In the genomic region with DNA sequence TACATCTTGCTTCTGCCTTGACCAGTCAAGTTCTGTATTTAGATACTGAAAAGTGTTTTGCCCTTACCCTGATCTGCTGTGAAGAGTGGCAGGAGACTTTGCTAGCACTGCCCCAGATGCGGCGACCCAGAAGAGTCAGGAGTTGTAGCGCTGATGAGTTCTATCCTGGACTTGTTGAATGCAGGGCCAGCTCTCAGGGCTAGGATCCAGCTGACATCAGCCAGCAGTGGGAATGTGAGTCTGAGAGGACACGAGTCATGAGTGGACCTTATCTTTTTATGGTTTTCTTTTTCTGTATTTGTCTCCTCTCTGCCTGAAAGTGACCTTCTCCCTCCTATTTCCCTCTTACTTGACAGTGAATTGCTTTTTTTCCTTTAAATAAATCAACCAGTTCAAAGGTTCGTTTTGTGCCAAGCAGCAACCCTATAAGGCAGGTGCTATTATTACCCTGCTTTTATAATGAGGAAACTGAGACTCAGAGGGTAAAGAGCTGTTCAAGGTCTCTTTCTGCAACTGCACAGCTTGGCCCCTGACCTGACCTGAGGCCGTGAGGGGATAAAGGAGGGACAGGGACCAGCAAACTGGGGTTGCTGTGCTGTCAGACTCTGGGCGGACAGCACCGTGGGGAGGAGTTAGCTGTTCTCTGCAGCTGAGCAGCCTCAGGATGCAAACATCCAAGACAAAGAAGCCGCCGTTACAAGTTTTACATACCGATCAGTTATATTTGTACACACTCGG, we compare ENCODE assay signal across 7 mouse cellular contexts. TPM values are rescaled to one million over a fixed set of nuclear protein-coding genes. Genes with fewer than 3 reads are reported as not detected.
DNase-seq lines count a peak whose midpoint lies in the region; ATAC-seq and TF ChIP-seq lines count a peak whose summit lies in the region.

No protein-coding gene starts in this region.

- no peak for TF ChIP-seq CTCF in brain, embryonic 14.5 days (IDR thresholded peaks at IDR 0.05; ENCODE audit: borderline replicate concordance, extremely low read depth, insufficient read depth, insufficient read length)
- no peak for TF ChIP-seq CTCF in olfactory bulb, adult 2 months (IDR thresholded peaks at IDR 0.05; ENCODE audit: insufficient read depth, low read depth, low read length)

- peak overlapping the region; percentile 10; the same call in 1 of the 2 replicates for H3K27ac ChIP-seq in lung, embryonic 16.5 days (ENCODE audit: low read length)
- peak overlapping the region; percentile 78 to 83 for H3K27ac ChIP-seq in heart, embryonic 14.5 days (replicated peaks in 1 of 2; ENCODE audit: control insufficient read depth in 1 of 2, insufficient read depth in 1 of 2, low read depth in 2 of 2, low read length in 2 of 2)
- 0 out of 2 replicates have a peak overlapping the region, but pooled peaks have one; percentile 17 for H3K27ac ChIP-seq in olfactory bulb, adult 2 months (ENCODE audit: insufficient read depth, low read depth, low read length)

- ATAC-seq in lung, embryonic 16.5 days (ENCODE audit: low read depth): no peak
- no peak for ATAC-seq in heart, embryonic 14.5 days (ENCODE audit: insufficient number of reproducible peaks, insufficient read depth, low FRiP score, low read depth)
- ATAC-seq in frontal cortex, adult (ENCODE audit: low TSS enrichment): no peak
- ATAC-seq in activated CD4-positive, CD25-positive, alpha-beta regulatory T cell, adult 4 months: no peak

- H3K4me2 ChIP-seq in lung, embryonic 16.5 days (ENCODE audit: low read depth, low read length): no peak overlapping the region
- peak overlapping the region; percentile 22 for H3K4me2 ChIP-seq in heart, embryonic 14.5 days (ENCODE audit: low read length)

- no peak overlapping the region for H3K4me3 ChIP-seq in lung, embryonic 16.5 days (ENCODE audit: low read length)
- no peak overlapping the region for H3K4me3 ChIP-seq in heart, embryonic 14.5 days (ENCODE audit: control insufficient read depth in 1 of 2, insufficient read depth in 1 of 2, low read depth in 1 of 2, low read length in 2 of 2)
- H3K4me3 ChIP-seq in olfactory bulb, adult 2 months (ENCODE audit: insufficient read depth, low read depth, low read length): no peak overlapping the region

- no peak for DNase-seq in lung, adult 18-20 months
- DNase-seq in brain, embryonic 14.5 days (ENCODE audit: low read depth): peak; percentile 19

- no peaks in the 10 kb centered on the region for H3K36me3 ChIP-seq in lung, embryonic 16.5 days (ENCODE audit: control insufficient read depth, insufficient read depth, low read length)
- H3K36me3 ChIP-seq in heart, embryonic 14.5 days (ENCODE audit: control insufficient read depth, insufficient read depth, low read length): no peaks in the 10 kb centered on the region

- WGBS in lung, embryonic 16.5 days: 40% methylated on average over 12 of the region's 12 CpGs
- 25% methylated on average over 12 of the region's 12 CpGs for WGBS in heart, embryonic 14.5 days
- WGBS in olfactory bulb, adult 2 months: 34% methylated on average over 12 of the region's 12 CpGs

- H3K9ac ChIP-seq in lung, embryonic 16.5 days (ENCODE audit: low read length): no peak overlapping the region
- peak overlapping the region; percentile 22; the same call in 1 of the 2 replicates for H3K9ac ChIP-seq in heart, embryonic 14.5 days (ENCODE audit: low read length)

- H3K9me3 ChIP-seq in lung, embryonic 16.5 days (ENCODE audit: control insufficient read depth, low read length): no peaks in the 10 kb centered on the region
- no peaks in the 10 kb centered on the region for H3K9me3 ChIP-seq in heart, embryonic 14.5 days (ENCODE audit: control insufficient read depth, low read length)

- no peaks in the 10 kb centered on the region for H3K27me3 ChIP-seq in lung, embryonic 16.5 days (ENCODE audit: control insufficient read depth, insufficient read depth, low read depth, low read length)
- no peaks in the 10 kb centered on the region for H3K27me3 ChIP-seq in heart, embryonic 14.5 days (ENCODE audit: control insufficient read depth, insufficient read depth, low read length)

- TF ChIP-seq POLR2A in brain, embryonic 14.5 days (IDR thresholded peaks at IDR 0.05; ENCODE audit: borderline replicate concordance, extremely low read depth, insufficient read depth, insufficient read length, poor library complexity, severe bottlenecking): no peak
- no peak for TF ChIP-seq POLR2A in olfactory bulb, adult 2 months (IDR thresholded peaks at IDR 0.05; ENCODE audit: insufficient read depth, low read depth, low read length)

- H3K4me1 ChIP-seq in lung, embryonic 16.5 days (replicated peaks; ENCODE audit: control insufficient read depth, insufficient read depth, low read length): peaks cover 6% of the 10 kb centered on the region
- H3K4me1 ChIP-seq in heart, embryonic 14.5 days (ENCODE audit: control insufficient read depth in 2 of 2, insufficient read depth in 2 of 2, low read length in 2 of 2): peaks cover 13 to 26% of the 10 kb centered on the region in 2 experiments
- H3K4me1 ChIP-seq in olfactory bulb, adult 2 months (ENCODE audit: control insufficient read depth, insufficient read depth, low read length): peaks cover 9% of the 10 kb centered on the region

RNA-seq across cellular contexts. Expression of gene Prkar2a, which starts 14.4 kb away (rescaled TPM):
- polyA plus RNA-seq in lung, embryonic 16.5 days (2015; fragmentation: Nextera tagmentation; extraction: Ambion mirVana): 13.1 and 14.8 TPM in 2 replicates
- 33.8 and 52.8 TPM in 2 replicates for polyA plus RNA-seq in brain, embryonic 14.5 days (2012; rRNA removed)
- polyA plus RNA-seq in heart, embryonic 14.5 days (2014; fragmentation: Nextera tagmentation; extraction: Ambion mirVana): 31.5 and 33.5 TPM in 2 replicates
- not detected in 2 replicates for polyA plus RNA-seq in olfactory bulb, adult 2 months (2012; ENCODE audit: insufficient read depth, insufficient read length, low replicate concordance, missing spikeins)
- polyA plus RNA-seq in activated CD4-positive, CD25-positive, alpha-beta regulatory T cell, adult 4 months (2017; shearing (Covaris generic)): 1 to 10 TPM; 4.0 to 5.4 TPM

RNA-seq across cellular contexts. Expression of gene Slc25a20, which starts 41.7 kb away (rescaled TPM):
- polyA plus RNA-seq in lung, embryonic 16.5 days (2015; fragmentation: Nextera tagmentation; extraction: Ambion mirVana): 44.8 and 46.8 TPM in 2 replicates
- polyA plus RNA-seq in brain, embryonic 14.5 days (2012; rRNA removed): 19.5 and 22.6 TPM in 2 replicates
- 50.2 and 65.3 TPM in 2 replicates for polyA plus RNA-seq in heart, embryonic 14.5 days (2014; fragmentation: Nextera tagmentation; extraction: Ambion mirVana)
- polyA plus RNA-seq in olfactory bulb, adult 2 months (2012; ENCODE audit: insufficient read depth, insufficient read length, low replicate concordance, missing spikeins): not detected in 2 replicates
- polyA plus RNA-seq in activated CD4-positive, CD25-positive, alpha-beta regulatory T cell, adult 4 months (2017; shearing (Covaris generic)): 10 to 100 TPM; 36.2 to 41.8 TPM

RNA-seq across cellular contexts. Expression of gene Arih2, which starts 54.4 kb away (rescaled TPM):
- 44.3 and 46.7 TPM in 2 replicates for polyA plus RNA-seq in lung, embryonic 16.5 days (2015; fragmentation: Nextera tagmentation; extraction: Ambion mirVana)
- polyA plus RNA-seq in brain, embryonic 14.5 days (2012; rRNA removed): 47.9 and 49.0 TPM in 2 replicates
- polyA plus RNA-seq in heart, embryonic 14.5 days (2014; fragmentation: Nextera tagmentation; extraction: Ambion mirVana): 33.5 and 34.8 TPM in 2 replicates
- not detected in 2 replicates for polyA plus RNA-seq in olfactory bulb, adult 2 months (2012; ENCODE audit: insufficient read depth, insufficient read length, low replicate concordance, missing spikeins)
- polyA plus RNA-seq in activated CD4-positive, CD25-positive, alpha-beta regulatory T cell, adult 4 months (2017; shearing (Covaris generic)): 10 to 100 TPM; 44.6 to 46.2 TPM

Comparison
In these comparisons a context has a peak if more than half of its experiments do, and no peak if none do; other contexts are left out.
1. H3K27ac ChIP-seq: peak in every context shown above with its lines; median percentile 80 in heart, embryonic 14.5 days; 17 in olfactory bulb, adult 2 months; 10 in lung, embryonic 16.5 days.
2. RNA of gene Slc25a20, which starts 41.7 kb away (polyA plus RNA-seq): 50.2 to 65.3 TPM in heart, embryonic 14.5 days, 44.8 to 46.8 TPM in lung, embryonic 16.5 days, 36.2 to 41.8 TPM in activated CD4-positive, CD25-positive, alpha-beta regulatory T cell, adult 4 months and 19.5 to 22.6 TPM in brain, embryonic 14.5 days; not detected in olfactory bulb, adult 2 months; every median in the first group is over 10 times any median in the second.